Mouse (Mus musculus) embryo, embryonic 9.5 days (tissue): Measurements from ENCODE around the gene Nfib.

Source experiments
- DNase-seq: peaks from one replicate; pipeline ENCODE4 v3.0.0-alpha.2; 2017; ENCODE audit errors: extremely low spot score

Gene Nfib

DNA sequence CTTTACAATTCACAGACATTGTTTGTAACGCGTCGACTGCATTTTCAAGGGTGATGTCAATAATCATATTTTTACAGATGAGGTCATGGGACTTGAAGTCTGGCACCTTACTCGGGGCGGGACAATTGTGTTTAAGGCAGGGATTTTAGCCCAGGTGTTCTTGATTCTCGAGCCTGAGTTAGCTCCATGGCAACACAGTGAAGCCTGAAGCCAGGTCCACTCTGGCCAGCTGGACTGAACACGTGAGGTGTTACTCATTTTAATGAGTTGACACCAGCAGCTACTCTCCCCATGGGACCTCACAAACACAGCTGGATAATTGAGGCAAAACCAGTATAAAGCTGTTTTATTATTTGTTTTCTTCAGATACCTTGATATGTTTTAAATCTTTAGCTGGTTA, 71.2 kb downstream of the Nfib start:
- DNase-seq = no peak

DNA sequence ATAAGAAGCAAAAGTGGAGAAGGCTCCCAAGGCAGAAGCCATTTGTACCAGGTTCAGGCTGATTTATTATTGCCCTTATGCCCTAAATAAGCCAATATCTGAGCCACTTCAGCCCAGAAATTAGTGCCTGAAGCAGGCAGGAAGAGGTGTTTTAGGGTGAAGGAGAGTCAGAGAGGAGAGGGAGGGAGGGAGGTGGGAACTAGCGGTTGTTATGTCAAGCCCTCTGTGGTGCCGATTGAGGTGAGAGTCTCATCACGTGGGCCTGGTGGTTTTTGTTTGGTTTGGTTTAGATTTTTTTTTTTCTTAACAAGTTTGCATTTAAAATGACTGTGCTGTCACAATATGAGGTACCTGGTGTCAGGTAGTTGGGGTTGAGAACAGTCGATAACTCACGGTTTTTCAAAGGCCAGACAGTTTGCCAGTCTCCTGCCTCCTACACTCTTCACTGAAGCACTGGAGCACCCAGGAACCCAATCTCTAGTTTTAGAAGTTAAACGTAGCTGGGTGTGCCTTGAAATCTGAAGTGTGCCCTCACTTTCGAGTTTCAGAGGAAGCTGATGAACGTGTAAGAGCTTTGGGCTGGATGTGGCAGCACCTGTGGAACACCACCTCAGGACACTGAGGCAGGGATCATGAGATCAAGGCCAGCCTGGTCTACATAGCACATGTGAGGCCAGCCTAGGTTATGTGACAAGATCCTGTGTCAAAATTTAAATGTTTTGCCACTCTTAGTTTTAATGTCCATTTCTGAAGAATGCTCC, 81.1 kb downstream of the Nfib start:
- no peak for DNase-seq

DNA sequence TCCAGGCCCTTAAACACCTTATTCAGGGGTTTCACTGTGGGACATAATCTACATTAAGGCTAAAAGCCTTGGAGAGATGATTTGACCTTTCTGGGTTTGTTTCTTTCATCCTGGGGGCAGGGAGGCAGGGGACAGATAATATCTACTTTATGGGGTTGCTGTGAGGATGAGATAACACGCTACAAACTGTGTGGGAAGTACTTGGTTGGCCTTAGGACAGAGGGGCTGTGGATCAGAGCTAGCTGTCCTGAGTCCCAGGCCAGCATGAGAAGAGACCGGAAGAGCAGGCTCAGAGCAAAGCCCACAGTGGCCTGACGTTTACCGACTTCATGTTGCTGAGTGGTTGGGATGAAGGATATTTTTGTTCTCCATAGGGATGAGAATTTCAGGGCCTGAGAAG, 81.7 kb downstream of the Nfib start:
- DNase-seq = no peak

DNA sequence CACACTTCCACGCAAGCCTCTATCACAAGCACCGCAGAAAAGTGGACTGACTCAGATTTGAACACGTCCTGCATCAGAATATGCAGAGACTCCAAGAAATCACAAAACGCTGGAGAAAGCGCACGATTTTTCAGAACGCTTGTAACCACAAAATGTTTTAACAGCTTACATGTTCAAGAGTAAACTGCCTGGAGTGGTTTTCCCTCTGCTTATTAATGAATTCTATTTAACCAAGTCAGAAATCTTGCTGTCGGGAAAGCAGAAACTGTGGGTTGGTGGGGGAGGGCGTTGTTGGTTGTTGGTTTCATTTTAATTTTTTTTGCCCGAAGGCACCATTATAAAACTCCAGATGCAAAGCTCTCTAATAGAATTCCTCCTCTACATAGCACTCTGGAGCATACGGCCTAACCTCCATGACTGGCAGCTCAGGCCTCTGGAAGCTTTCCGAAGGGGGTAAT, 82.4 kb downstream of the Nfib start:
- DNase-seq = no peak

DNA sequence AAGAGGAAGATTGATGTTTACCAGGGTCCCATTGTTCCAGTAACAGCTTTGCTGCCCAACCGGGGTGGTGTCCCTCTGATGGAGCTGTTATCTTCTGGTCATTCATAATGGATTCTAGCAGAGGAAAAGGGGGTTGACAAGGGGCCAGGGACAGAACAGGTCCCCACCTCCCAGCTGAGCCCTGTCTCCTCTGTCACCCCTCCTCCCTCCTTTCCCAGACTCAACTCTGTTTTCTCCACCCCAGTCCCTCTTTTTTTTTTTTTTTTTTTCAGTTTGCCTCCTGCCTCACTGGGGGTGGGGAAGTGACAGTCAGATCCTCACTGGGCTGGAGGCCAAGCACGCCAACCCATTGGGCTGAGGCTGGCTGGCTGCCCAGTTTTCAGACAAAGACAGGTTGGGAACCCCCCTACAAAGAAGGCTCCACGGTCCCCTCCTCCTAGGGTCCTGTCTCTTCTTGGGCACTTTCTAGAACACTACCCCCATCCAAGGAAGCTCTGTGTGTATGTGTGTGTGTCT, 83.2 kb downstream of the Nfib start:
- DNase-seq = peak; percentile 14

DNA sequence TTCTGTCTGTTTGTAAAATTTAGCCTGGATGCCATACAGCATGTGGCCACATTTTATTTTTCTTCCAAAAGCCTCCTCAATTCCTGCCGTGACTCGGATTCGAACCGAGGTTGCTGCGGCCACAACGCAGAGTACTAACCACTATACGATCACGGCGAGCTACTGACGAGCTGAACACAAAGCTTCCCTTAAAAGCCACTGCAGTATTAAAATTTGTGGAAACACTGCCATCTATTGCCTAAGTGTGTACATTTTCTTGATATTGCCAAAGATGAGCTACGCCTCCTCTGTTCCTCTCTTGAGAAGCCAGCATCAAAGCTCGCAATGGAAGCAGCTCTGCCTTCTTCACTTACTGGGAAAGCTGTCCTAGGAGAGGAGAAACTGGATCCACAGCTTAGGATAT, 86.0 kb downstream of the Nfib start:
- peak; percentile 23 for DNase-seq

DNA sequence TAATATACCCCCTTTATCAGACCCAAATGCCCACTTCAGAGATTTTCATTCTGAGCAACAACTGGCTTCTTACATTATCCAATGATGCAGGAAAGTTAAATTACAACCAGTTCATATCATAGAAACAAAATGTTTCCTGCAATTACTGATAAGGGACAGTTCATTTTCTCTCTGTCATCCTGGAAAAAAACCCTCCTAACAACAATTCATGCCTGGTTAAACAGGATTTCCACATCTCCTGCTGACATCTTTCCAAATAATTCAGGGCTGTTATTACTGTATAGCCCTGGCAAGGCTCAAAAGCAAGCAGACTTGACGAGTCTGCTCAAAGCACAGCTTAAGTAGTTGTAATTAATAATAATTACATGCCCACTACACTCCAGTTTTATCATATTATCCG, 86.5 kb downstream of the Nfib start:
- DNase-seq = no peak

DNA sequence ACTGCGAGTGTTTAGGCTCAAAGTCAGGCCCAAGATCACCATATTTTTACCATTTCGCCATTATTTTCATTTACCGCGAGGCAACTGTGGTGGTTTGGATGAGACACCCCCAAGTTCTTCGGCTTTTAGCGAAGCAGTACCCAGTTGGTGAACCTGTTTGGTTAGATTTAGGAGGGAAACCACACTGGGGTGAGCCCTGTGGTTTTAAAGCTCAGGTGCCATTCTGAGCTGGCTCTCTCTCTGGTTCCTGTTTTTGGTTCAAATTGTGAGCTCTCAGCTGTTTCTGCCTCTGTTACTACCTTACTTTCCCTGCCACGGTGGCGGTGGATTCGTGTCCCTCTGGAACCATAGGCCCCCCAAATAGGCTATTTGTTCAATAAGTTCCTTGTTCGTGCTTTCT, 88.3 kb downstream of the Nfib start:
- DNase-seq = no peak

DNA sequence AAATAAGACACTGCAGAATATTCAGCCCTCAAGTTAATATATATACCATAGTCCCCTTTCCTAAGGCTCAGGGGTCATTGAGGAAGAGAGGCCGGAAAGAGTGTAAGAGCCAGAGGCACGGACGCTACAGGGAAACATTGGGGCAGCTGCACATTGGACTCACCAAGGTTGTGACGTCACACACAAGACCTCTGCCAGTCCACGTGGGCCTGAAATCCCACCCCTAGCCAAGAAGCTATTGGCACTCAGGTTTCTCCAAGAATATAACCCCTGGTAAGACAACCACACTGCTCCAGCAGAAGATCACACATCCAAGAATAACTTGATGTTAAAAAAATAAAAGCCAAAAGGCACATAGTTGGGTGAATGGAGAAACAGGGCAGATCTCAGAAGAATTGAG, 89.8 kb downstream of the Nfib start:
- no peak for DNase-seq

DNA sequence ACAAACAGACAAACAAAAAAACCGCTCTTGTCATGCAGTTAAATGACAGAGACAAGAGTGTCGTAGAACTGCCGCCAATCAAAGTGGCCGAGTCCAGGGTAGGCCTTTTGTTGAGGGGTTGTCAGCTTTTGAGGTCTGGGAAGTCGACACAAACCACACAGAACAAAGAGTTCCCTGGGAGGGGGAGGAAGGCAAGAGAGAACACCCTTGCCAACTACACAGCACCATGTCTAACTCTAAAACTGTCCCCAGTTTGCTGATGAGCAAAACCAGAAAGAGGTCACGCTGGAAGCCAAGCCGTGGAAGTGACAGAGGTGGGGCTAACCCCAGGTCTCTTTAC, 91.1 kb downstream of the Nfib start:
- no peak for DNase-seq

DNA sequence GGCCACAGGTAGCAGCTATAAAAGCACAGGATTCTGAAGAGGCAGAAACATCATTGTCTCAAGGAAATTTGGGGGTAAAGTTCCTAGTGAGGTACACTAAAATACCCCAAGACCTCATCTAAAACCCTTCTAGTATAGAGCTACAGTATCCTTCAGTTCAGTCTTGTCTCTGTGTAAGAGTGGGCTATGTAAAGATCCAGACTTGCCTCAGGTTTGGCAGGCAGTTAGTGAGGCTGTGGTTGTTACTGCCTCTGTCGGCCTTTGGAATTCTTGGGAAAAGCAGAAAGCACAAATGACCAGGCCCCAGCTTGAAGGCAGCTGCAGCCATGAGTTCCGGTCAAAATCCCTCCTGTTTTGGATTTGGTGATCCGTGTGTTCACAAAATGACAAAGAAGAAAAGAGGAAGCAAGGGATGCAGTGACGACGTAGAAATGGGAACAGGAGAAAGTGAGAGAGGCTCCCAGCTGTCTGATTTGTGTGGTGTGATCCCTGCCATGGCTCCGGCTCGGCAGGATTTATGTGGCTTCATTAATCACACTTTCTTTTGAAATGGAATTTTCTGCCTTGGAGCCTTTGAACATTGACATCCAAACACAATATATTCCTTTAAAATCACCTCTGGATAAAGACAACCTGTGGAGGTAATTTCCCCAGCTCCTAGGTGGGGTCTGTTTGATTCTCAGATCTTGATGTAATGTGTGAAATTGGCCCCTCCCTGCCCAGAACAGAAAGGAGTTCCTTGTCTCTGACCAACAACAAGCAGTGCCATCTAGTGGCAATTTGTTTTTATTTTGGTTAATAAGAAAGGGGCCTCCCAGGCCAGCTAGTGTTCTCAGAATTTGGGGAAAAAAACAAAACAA, 91.7 kb downstream of the Nfib start:
- peak; percentile 67 for DNase-seq

DNA sequence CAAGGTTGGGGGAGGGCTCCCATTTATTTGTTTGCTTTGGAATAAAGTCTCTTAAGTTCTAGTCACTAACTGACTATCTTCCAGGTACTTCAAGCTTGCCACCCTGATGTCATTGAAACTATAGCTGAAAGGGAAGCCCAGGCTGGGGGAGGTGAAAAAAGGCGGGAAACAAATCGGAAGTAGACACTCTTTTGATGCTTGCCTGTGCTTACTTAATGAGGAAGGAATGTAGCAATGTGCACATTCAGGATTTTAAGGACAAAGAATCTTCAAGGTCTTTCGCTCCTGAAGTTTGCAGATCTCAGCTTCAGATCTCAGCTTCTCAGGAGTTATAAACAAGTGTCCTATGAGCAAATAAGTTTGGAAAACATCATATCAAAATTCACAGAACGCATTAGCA, 95.9 kb downstream of the Nfib start:
- no peak for DNase-seq

DNA sequence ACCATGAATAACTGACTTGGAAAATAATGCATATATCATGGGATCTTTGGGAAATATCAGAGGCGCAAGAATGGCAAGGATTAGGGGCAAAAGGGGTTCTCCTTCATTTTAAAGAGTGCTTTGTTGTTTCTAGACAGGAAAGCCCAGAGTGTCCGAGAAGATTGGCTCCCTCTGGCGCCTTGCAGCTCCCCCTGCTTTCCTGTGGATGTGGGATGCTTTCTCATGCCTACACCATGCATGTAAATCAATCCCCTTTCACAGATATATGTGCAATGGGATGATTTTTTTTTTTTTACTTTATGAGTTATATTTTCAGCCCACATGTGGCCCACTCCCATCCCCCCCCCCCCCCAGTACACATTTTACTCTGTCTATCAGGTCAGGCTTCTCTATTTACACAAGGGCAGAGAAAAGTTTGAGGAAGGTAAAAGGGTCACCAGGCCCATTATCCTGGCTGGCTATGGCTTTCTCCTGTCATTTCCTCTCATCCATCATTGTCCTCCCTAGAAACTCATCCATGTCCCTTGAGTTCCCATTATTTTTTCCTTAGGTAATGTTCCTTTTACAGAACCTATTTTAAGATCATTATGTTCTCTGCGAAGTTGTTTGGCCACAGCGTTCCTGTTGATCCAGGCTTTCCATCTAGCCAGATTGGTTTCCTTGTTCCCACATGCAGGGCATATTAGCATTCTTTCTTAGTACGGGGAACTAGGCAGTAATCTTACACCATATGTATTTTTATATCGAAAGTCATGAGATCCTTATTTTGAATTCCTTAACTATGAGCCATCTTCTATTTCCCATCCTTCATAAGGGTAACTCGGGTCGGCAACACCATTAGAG, 96.6 kb downstream of the Nfib start:
- DNase-seq = no peak

DNA sequence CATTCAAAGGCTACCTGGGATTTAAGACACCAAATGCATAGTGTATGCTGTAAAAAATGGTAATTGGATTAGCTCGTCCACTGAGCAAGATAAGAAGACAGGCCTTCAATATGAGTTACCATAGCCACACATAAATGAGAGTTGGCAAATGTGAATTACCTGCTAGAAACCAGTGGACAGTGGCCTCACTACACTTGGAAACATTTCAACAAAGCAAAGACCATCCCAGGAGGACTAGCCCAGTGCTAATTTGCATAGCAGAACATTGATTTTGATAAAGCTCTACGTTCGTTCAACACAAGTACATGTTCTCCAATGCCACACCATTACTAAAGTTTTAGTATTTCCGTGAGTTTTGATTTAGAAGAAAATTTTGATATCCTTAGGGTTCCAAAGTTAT, 98.3 kb downstream of the Nfib start:
- no peak for DNase-seq

DNA sequence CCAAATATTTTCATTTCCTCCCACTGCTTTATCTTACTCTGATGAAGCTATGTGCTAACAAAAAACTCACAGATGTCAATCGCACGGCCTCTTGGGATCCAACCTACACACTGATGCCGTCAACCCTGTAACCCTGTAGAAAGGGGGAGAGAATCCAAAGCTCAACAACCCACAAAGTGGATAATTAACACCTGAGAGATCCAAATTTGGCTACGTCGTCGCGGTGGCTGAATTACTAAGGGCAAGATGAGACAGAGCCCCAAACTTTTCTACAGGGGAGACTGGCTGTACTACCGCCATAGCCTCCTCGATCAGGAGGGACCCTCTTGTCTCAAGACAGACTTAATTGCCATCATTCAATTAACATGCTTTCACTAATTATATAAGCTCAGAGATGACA, 99.2 kb downstream of the Nfib start:
- DNase-seq = no peak

DNA sequence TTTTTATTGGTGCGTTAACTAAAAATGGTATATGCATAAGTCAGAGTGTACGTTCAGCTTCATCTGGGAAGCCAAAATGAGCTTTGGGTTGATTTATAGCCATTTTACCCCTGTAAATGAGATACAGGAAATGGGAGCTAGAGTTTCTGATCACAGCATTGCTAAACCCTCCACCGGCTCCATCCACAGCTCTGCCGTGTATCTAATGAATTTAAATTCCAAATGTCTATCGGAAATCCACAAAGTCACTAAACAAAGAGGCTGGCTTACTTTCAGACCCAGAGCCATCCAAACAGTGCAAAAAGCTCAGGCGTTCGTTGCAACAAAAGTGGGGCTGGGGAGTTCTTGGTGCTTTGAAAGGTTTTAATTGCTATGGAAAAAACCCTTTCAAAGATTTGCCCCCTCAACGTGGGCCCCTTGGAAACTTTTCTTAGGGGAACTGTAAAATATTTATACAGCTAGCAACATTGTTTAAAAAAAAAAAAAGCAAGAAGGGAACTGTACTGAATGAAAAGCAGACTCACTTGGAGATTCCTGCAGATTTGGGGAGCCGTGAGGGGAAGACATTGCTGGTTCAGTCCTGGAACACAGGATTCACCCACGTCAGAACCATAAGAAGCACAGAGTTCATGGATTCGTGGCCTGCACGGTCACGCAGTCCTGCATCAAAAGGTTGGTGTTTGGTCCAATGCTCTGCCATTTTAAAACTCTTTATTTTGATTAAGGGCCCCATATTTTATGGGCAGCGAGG, 100.3 kb downstream of the Nfib start:
- no peak for DNase-seq

DNA sequence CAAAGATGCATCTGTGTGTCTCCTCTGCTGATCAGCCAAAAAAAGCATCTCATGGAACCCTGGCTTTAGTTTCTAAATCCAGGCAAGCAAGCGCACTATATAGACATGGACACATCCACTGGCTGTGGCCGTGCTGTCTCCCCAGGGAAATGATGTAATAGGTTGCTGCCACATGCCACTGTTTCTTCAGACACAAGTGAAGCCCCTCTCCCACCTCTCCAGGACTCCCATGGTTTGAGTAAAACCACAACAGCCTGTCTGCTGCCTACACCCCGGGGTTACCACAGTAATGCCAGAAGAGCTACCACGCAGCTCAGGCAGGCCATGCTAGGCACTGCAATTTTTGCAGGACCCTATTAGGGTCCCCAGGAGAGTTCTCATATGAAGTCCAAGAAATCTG, 101.0 kb downstream of the Nfib start:
- DNase-seq = no peak

DNA sequence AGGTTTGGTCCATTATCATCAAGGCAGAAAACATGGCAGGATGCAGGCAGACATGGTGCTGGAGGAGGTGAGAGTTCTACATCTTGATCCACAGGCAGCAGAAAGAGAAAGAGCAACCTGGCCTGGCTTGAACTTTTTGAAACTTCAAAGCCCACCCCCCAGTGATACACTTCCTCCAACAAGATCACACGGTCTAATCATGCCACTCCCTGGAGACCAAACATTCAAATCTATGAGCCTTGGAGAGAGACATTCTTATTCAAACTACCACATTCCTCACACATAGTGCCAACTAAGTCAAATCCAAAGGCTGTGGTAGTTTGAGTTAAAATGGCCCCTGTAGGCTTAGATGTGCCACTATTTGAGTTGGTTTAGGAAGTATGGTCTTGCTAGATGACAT, 104.9 kb downstream of the Nfib start:
- no peak for DNase-seq

DNA sequence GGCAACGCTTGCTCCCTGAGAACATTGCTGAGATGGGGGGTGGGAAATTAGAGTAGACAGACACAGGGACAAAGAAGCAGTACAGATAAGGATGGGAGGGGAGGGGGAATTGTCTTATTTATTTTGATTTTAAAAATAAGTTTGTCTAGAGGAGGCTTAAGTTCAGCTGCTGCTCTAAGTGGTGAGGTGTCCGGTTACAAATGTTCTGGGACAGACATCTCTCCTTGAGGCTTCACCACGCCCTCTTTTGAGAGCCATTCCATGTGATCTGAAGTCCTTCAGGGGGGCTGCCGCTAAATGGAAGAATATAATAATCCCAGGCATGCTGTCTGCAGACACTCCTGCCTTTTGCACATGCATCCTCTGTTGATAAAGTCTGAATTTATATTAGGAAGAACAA, 107.1 kb downstream of the Nfib start:
- DNase-seq = no peak

DNA sequence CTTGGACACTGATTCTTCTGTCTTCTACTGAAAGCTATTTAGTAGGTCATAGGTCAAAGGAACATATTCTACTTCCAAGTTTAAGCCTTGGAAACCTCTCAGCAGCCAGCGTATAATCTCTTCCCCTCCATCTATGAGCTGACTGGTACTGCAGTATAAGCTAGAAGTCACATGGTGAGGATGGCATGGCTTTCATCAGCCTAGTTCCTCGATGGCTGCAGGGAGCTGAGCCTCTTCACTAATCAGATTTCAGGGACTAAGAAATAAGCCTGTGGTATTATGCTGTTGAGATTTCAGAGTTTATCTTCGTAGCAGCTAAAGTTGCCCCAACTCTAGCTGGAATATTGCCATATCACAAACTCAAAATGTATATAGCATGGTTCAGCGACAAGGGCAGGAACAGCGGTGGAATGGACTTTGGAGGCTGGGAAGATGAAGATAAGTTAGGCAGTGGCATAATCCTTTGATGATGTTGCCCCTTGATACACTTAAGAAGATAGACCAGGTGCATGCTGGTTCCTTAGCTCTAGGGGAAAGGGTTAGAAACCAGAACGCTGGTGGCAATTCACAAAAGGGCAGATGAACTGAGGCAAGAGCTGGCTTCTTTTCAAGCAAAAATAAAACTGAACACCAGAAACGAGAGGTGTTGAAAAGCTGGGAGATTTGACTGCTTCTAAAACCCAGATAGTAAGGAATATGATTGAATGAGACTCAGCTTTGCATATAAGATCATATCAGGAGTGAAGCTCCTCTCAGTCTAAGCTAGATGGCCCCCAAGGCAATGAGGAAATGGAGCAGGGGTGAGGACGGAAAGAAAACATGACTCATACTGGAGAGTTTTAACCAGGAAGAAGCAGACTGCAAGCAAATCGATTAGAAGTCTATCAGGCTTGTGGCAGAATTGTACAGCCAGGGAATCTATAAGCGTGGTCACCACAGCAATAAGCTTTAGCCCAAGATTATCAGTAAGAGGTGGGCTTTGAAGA, 111.6 kb downstream of the Nfib start:
- DNase-seq = no peak
